Mouse (Mus musculus): ENCODE results near the gene Kcnh4. TPM values are rescaled to one million over a fixed set of nuclear protein-coding genes. Genes with fewer than 3 reads are reported as not detected.

Kcnh4 gene
- polyA plus RNA-seq, 1 experiment: not detected

GRCm38 (mm10) chr11:100766726-100767125 is 7.0 kb upstream of the Kcnh4 start:
- H3ac ChIP-seq (ENCODE audit: control insufficient read depth, insufficient read length, low read depth): no peak overlapping the region
- no peaks in the 10 kb centered on the region for H3K79me3 ChIP-seq (ENCODE audit: low read depth)
- no peak for TF ChIP-seq MAX (IDR thresholded peaks at IDR 0.05)
- no peak for TF ChIP-seq MYOG (IDR thresholded peaks at IDR 0.05; ENCODE audit: control insufficient read depth, extremely low read depth, insufficient read length)
- no peak for TF ChIP-seq USF1 (IDR thresholded peaks at IDR 0.05; ENCODE audit: low read depth)
- no peak for TF ChIP-seq FOSL1 (IDR thresholded peaks at IDR 0.05; ENCODE audit: insufficient read depth, low read length, poor library complexity, severe bottlenecking)
- no peak for TF ChIP-seq CEBPB (IDR thresholded peaks at IDR 0.05; ENCODE audit: low read depth)
- TF ChIP-seq CTCF (IDR thresholded peaks at IDR 0.05; ENCODE audit: control insufficient read depth, insufficient read depth, insufficient read length): no peak
- no peak for TF ChIP-seq MYOD1 (IDR thresholded peaks at IDR 0.05; ENCODE audit: control insufficient read depth, insufficient read length, low read depth)
- peaks cover 16% of the 10 kb centered on the region for H3K27me3 ChIP-seq (ENCODE audit: control insufficient read depth, insufficient read depth, insufficient read length)
- H3K4me3 ChIP-seq (ENCODE audit: insufficient read depth, poor library complexity, severe bottlenecking): no peak overlapping the region
- no peaks in the 10 kb centered on the region for H3K36me3 ChIP-seq (ENCODE audit: control insufficient read depth, insufficient read depth)
- H3K79me2 ChIP-seq (ENCODE audit: control insufficient read depth, insufficient read depth): no peaks in the 10 kb centered on the region

DNA sequence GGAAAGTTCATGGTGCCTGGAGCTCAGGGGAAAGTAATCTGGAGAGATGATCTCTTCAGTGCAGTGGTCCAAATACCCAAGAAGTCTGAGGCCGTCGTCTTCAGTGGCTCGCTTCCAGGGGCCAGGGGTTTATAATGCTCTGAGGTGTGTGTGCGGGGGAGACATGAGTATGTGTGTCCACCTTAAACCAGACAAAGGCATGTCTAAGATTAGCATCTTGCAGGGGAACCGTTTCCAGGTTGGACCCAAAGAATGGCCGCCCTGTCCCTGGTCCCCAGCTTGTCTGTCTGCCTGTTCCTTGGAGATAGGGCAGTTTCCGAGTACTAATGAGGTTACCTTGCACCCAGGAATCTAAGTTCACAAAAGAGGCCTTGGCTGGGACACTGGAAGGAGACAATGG is 3.1 kb upstream of the Kcnh4 start, which contains the start of gene Hcrt:
Hcrt (minus strand) TSS at position 101 of the 400 bp plus-strand sequence.
- Histone ChIP-seq H3K79me3 (ENCODE audit: low read depth) (no peaks in the 10 kb centered on the region), H3ac (ENCODE audit: control insufficient read depth, insufficient read length, low read depth) (no peak within 1 kb of the TSS), H3K27me3 (ENCODE audit: control insufficient read depth, insufficient read depth, insufficient read length) (peaks cover 47% of the 10 kb centered on the region), H3K36me3 (ENCODE audit: control insufficient read depth, insufficient read depth) (no peaks in the 10 kb centered on the region), H3K79me2 (ENCODE audit: control insufficient read depth, insufficient read depth) (no peaks in the 10 kb centered on the region), H3K4me3 (ENCODE audit: insufficient read depth, poor library complexity, severe bottlenecking) (no peak within 1 kb of the TSS)
- TF ChIP-seq MYOD1 (IDR thresholded peaks at IDR 0.05; ENCODE audit: control insufficient read depth, insufficient read length, low read depth) (no peak), FOSL1 (IDR thresholded peaks at IDR 0.05; ENCODE audit: insufficient read depth, low read length, poor library complexity, severe bottlenecking) (no peak), CTCF (IDR thresholded peaks at IDR 0.05; ENCODE audit: control insufficient read depth, insufficient read depth, insufficient read length) (no peak), MYOG (IDR thresholded peaks at IDR 0.05; ENCODE audit: control insufficient read depth, extremely low read depth, insufficient read length) (no peak), MAX (IDR thresholded peaks at IDR 0.05) (no peak), CEBPB (IDR thresholded peaks at IDR 0.05; ENCODE audit: low read depth) (no peak), USF1 (IDR thresholded peaks at IDR 0.05; ENCODE audit: low read depth) (no peak)

- no peaks in the 10 kb centered on the region for H3K36me3 ChIP-seq (ENCODE audit: control insufficient read depth, insufficient read depth)
- no peak overlapping the region for H3ac ChIP-seq (ENCODE audit: control insufficient read depth, insufficient read length, low read depth)
- no peak overlapping the region for H3K4me3 ChIP-seq (ENCODE audit: insufficient read depth, poor library complexity, severe bottlenecking)
- no peaks in the 10 kb centered on the region for H3K79me2 ChIP-seq (ENCODE audit: control insufficient read depth, insufficient read depth)
- peak; percentile 56 for TF ChIP-seq CTCF (IDR thresholded peaks at IDR 0.05; ENCODE audit: control insufficient read depth, insufficient read depth, insufficient read length)
- TF ChIP-seq USF1 (IDR thresholded peaks at IDR 0.05; ENCODE audit: low read depth): no peak
- no peaks in the 10 kb centered on the region for H3K79me3 ChIP-seq (ENCODE audit: low read depth)
- peaks cover 59% of the 10 kb centered on the region for H3K27me3 ChIP-seq (ENCODE audit: control insufficient read depth, insufficient read depth, insufficient read length)
Observed at GRCm38 (mm10) chr11:100761547-100762045, 1.9 kb upstream of the Kcnh4 start.

DNA sequence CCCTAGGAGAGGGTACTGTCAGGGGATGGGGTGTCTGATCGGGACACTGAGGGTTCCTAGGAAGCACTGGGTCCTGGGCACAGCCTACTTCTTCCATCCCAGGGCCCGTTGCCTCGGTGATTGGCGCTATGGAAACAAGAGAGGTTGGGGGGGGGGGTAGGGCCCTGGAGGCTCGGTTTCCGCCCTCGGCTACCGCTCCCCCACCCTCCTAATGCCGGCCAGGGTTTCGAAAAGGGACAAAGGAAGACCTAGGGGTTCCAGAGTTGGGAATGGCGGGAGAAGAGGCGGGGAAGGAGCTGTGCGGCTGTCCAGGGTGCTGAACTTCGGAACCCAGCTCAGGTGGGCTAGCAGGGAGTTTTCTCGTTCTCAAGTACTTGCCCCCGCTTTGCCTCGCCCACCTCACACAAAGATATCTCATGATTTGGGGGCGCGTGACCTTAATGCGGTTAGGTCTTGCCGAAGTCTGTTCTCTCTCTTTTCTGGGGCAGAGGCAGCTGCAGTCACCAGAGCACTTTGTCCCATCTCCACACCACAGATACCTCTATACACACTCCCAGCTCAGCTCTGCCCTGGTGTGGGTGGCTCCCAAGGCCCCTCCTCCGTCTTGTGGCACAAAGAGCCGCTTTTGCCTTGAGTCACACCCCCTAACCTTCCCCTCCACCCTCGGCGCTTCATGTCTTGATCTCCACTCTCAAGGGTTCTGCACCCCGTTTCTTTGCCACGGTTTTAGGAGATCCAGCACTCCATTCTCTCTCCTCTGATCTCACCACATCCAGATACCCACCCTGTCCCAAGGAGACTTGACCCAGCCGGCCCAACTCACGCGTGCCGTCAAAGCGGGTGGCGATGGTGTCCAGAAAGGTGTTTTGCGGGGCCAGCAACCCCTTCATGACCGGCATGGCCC is 783 bp downstream of the Kcnh4 start:
- Histone ChIP-seq H3ac (ENCODE audit: control insufficient read depth, insufficient read length, low read depth) (no peak overlapping the region), H3K79me2 (ENCODE audit: control insufficient read depth, insufficient read depth) (no peaks in the 10 kb centered on the region), H3K4me3 (ENCODE audit: insufficient read depth, poor library complexity, severe bottlenecking) (no peak overlapping the region), H3K27me3 (ENCODE audit: control insufficient read depth, insufficient read depth, insufficient read length) (peaks cover 80% of the 10 kb centered on the region), H3K36me3 (ENCODE audit: control insufficient read depth, insufficient read depth) (no peaks in the 10 kb centered on the region), H3K79me3 (ENCODE audit: low read depth) (no peaks in the 10 kb centered on the region)
- TF ChIP-seq USF1 (IDR thresholded peaks at IDR 0.05; ENCODE audit: low read depth): no peak
- no peak for TF ChIP-seq CTCF (IDR thresholded peaks at IDR 0.05; ENCODE audit: control insufficient read depth, insufficient read depth, insufficient read length)
- TF ChIP-seq MYOG (IDR thresholded peaks at IDR 0.05; ENCODE audit: control insufficient read depth, extremely low read depth, insufficient read length): no peak
- TF ChIP-seq FOSL1 (IDR thresholded peaks at IDR 0.05; ENCODE audit: insufficient read depth, low read length, poor library complexity, severe bottlenecking): no peak
- TF ChIP-seq MYOD1 (IDR thresholded peaks at IDR 0.05; ENCODE audit: control insufficient read depth, insufficient read length, low read depth): no peak
- no peak for TF ChIP-seq MAX (IDR thresholded peaks at IDR 0.05)
- TF ChIP-seq CEBPB (IDR thresholded peaks at IDR 0.05; ENCODE audit: low read depth): no peak

DNA sequence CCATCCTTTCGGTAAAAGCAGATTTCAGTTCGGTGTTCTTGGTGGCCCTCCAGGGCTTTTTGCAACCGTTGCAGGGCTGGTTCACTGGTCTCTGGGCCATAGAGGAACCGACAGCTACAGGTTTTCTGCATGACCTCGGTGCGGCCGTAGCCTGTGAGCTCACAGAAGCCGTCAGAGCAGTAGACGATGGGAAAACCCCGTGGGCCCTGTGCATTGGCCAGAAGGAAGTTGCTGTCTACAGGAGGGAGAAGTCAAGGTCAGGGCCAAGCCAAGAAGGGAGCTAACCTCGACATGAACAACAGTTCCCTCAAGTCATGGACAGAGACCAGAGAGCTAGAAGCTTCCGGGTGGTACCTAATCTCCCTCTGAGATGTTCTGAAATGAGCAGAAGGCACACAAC is 2.2 kb downstream of the Kcnh4 start:
- Histone ChIP-seq H3ac (ENCODE audit: control insufficient read depth, insufficient read length, low read depth) (no peak overlapping the region), H3K27me3 (ENCODE audit: control insufficient read depth, insufficient read depth, insufficient read length) (peaks cover 87% of the 10 kb centered on the region), H3K79me3 (ENCODE audit: low read depth) (no peaks in the 10 kb centered on the region), H3K36me3 (ENCODE audit: control insufficient read depth, insufficient read depth) (no peaks in the 10 kb centered on the region), H3K4me3 (ENCODE audit: insufficient read depth, poor library complexity, severe bottlenecking) (no peak overlapping the region), H3K79me2 (ENCODE audit: control insufficient read depth, insufficient read depth) (no peaks in the 10 kb centered on the region)
- TF ChIP-seq MYOD1 (IDR thresholded peaks at IDR 0.05; ENCODE audit: control insufficient read depth, insufficient read length, low read depth) (no peak), MAX (IDR thresholded peaks at IDR 0.05) (no peak), USF1 (IDR thresholded peaks at IDR 0.05; ENCODE audit: low read depth) (no peak), CTCF (IDR thresholded peaks at IDR 0.05; ENCODE audit: control insufficient read depth, insufficient read depth, insufficient read length) (no peak), FOSL1 (IDR thresholded peaks at IDR 0.05; ENCODE audit: insufficient read depth, low read length, poor library complexity, severe bottlenecking) (no peak), CEBPB (IDR thresholded peaks at IDR 0.05; ENCODE audit: low read depth) (no peak), MYOG (IDR thresholded peaks at IDR 0.05; ENCODE audit: control insufficient read depth, extremely low read depth, insufficient read length) (no peak)

All from C2C12 (cell line).